Mouse (Mus musculus) heart, postnatal 0 days (tissue): ENCODE measurements at regions not wholly inside any gene's neighbourhood (a gene's known extent, or its start where the extent isn't known, plus 50 kb on each side); places are given as distances from the start of the nearest gene placed in this dataset.

Source experiments
- CTCF ChIP-seq: IDR thresholded peaks from 2 replicates; pipeline ENCODE4 v1.5.1; 2016; ENCODE audit warnings: antibody characterized with exemption, control low read depth, low read depth
- EP300 ChIP-seq: IDR thresholded peaks from 2 replicates; pipeline ENCODE4 v1.6.1; 2016; ENCODE audit warnings: antibody characterized with exemption, low read depth

- TF ChIP-seq EP300 (no peak), CTCF (no peak)
Measured at GRCm38 (mm10) chr12:56064183-56064582, 228.1 kb downstream of the Brms1l start.
